Mouse (Mus musculus): ENCODE measurements around the gene Gfod1.

- TF ChIP-seq ZC3H11A (IDR thresholded peaks at IDR 0.05; ENCODE audit: borderline replicate concordance, low read depth, low read length) (no peak), MAFK (IDR thresholded peaks at IDR 0.05; ENCODE audit: insufficient read depth, low read depth, low read length) (no peak), CHD2 (IDR thresholded peaks at IDR 0.05; ENCODE audit: low read depth, low read length) (no peak), ZNF384 (IDR thresholded peaks at IDR 0.05; ENCODE audit: low read depth, low read length) (no peak), HCFC1 (IDR thresholded peaks at IDR 0.05; ENCODE audit: borderline replicate concordance, insufficient read depth, low read length) (no peak)
Observed at GRCm38 (mm10) chr13:43268539-43269327, 35.2 kb downstream of the Gfod1 start.

All from ES-E14 (cell line).